Mouse (Mus musculus) C2C12 (cell line): ENCODE measurements at regions not wholly inside any gene's neighbourhood (a gene's known extent, or its start where the extent isn't known, plus 50 kb on each side); places are given as distances from the start of the nearest gene placed in this dataset.

ENCODE experiments used
- H3K27me3 ChIP-seq: one replicate; pipeline ENCODE4 v1.6.1; 2011; ENCODE audit not compliant: control insufficient read depth, insufficient read depth, insufficient read length
- H3K36me3 ChIP-seq: one replicate; pipeline ENCODE4 v1.6.1; 2011; ENCODE audit not compliant: control insufficient read depth, insufficient read depth
- H3K4me3 ChIP-seq: one replicate; pipeline ENCODE4 v1.5.1; 2011; ENCODE audit warnings: mild to moderate bottlenecking, control low read depth; ENCODE audit not compliant: poor library complexity, insufficient read depth, severe bottlenecking
- H3K79me2 ChIP-seq: one replicate; pipeline ENCODE4 v1.6.1; 2011; ENCODE audit not compliant: control insufficient read depth, insufficient read depth
- H3K79me3 ChIP-seq: one replicate; pipeline ENCODE4 v1.6.1; 2011; ENCODE audit warnings: low read depth, control low read depth
- H3ac ChIP-seq: one replicate; pipeline ENCODE3; 2011; ENCODE audit warnings: low read depth; ENCODE audit not compliant: control insufficient read depth, insufficient read length
- CEBPB ChIP-seq: IDR thresholded peaks from one replicate; pipeline ENCODE4 v1.6.1; 2011; ENCODE audit warnings: low read depth, mild to moderate bottlenecking, control low read depth, moderate library complexity
- CTCF ChIP-seq: IDR thresholded peaks from one replicate; pipeline ENCODE4 v1.5.1; 2011; ENCODE audit not compliant: control insufficient read depth, insufficient read depth, insufficient read length
- FOSL1 ChIP-seq: IDR thresholded peaks from one replicate; pipeline ENCODE4 v1.8.0; 2011; ENCODE audit warnings: mild to moderate bottlenecking, low read length; ENCODE audit not compliant: poor library complexity, insufficient read depth, severe bottlenecking
- MAX ChIP-seq: IDR thresholded peaks from one replicate; pipeline ENCODE4 v1.6.1; 2011; ENCODE audit warnings: mild to moderate bottlenecking, control low read depth
- MYOD1 ChIP-seq: IDR thresholded peaks from one replicate; pipeline ENCODE4 v1.6.1; 2011; ENCODE audit warnings: low read depth; ENCODE audit not compliant: control insufficient read depth, insufficient read length
- MYOG ChIP-seq: IDR thresholded peaks from one replicate; pipeline ENCODE4 v1.6.1; 2011; ENCODE audit not compliant: control insufficient read depth, insufficient read length; ENCODE audit errors: extremely low read depth
- USF1 ChIP-seq: IDR thresholded peaks from one replicate; pipeline ENCODE4 v1.6.1; 2011; ENCODE audit warnings: low read depth, mild to moderate bottlenecking, control low read depth, moderate library complexity

DNA sequence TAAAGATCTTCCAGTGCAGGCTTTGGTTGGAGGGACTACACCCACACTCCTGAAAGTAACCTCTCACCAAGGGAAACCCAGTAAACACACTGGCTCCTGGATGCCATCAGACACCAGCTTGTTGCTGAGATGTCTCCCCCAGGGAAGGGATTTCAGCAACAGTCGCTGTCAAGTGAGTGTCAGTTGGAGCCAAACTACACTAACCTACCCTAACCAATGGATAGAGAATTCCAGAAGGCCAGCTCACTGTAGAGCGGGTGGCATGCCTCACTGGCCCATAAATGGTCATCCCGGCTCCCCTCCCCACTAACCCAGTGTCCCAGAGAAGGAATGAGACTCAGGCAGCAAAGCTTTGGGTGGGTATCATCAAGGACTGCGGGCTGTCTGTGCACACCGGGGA is 171.4 kb downstream of the Katnal1 start:
- Histone ChIP-seq H3K36me3 (no peaks in the 10 kb centered on the region), H3K79me3 (no peaks in the 10 kb centered on the region), H3K27me3 (no peaks in the 10 kb centered on the region), H3K4me3 (no peak overlapping the region), H3ac (no peak overlapping the region), H3K79me2 (no peaks in the 10 kb centered on the region)
- TF ChIP-seq FOSL1 (no peak), USF1 (no peak), MAX (no peak), MYOG (no peak), MYOD1 (no peak), CTCF (no peak), CEBPB (no peak)

- Histone ChIP-seq H3K79me2 (no peaks in the 10 kb centered on the region), H3K4me3 (no peak overlapping the region), H3K27me3 (no peaks in the 10 kb centered on the region), H3ac (no peak overlapping the region), H3K79me3 (no peaks in the 10 kb centered on the region), H3K36me3 (no peaks in the 10 kb centered on the region)
- no peak for TF ChIP-seq CTCF
- TF ChIP-seq MYOG: no peak
- no peak for TF ChIP-seq USF1
- TF ChIP-seq MAX: no peak
- no peak for TF ChIP-seq CEBPB
- TF ChIP-seq MYOD1: no peak
- no peak for TF ChIP-seq FOSL1
Observed at GRCm38 (mm10) chr5:148757236-148757635, 171.9 kb downstream of the Katnal1 start.

- no peaks in the 10 kb centered on the region for H3K79me3 ChIP-seq
- no peak for TF ChIP-seq CEBPB
- TF ChIP-seq FOSL1: no peak
- TF ChIP-seq MAX: no peak
- no peak for TF ChIP-seq MYOD1
- no peak for TF ChIP-seq CTCF
- no peak for TF ChIP-seq MYOG
- no peak for TF ChIP-seq USF1
- no peak overlapping the region for H3K4me3 ChIP-seq
- no peaks in the 10 kb centered on the region for H3K79me2 ChIP-seq
- H3K27me3 ChIP-seq: no peaks in the 10 kb centered on the region
- H3ac ChIP-seq: no peak overlapping the region
- no peaks in the 10 kb centered on the region for H3K36me3 ChIP-seq
Observed at GRCm38 (mm10) chr5:148756246-148756930, 172.7 kb downstream of the Katnal1 start.

GRCm38 (mm10) chr5:148755807-148756206 is 173.3 kb downstream of the Katnal1 start:
- Histone ChIP-seq H3K27me3 (no peaks in the 10 kb centered on the region), H3K4me3 (no peak overlapping the region), H3K79me2 (no peaks in the 10 kb centered on the region), H3K79me3 (no peaks in the 10 kb centered on the region), H3K36me3 (no peaks in the 10 kb centered on the region), H3ac (no peak overlapping the region)
- TF ChIP-seq FOSL1 (no peak), MYOG (no peak), CEBPB (no peak), CTCF (no peak), USF1 (no peak), MYOD1 (no peak), MAX (no peak)

DNA sequence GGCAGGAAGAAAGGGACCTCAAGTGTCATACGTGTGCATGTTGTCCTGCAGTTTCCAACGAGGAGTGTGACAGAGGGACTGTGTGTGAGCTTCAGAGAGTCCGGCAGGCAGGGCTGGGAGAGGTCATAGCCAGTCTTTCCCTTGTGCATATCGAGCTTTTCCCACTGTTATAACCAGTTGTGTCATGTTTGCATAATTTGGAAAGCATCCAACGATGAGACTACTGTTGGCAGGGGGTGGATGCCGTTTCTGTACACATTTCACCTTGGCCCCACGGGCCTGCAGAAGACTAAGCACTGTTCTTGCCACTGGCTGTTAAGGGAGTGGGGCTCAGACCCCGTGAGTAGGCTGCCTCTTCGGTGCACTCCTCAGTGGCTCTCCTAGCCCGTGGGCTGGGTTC is 174.2 kb downstream of the Katnal1 start:
- Histone ChIP-seq H3K79me2 (no peaks in the 10 kb centered on the region), H3K4me3 (no peak overlapping the region), H3K36me3 (no peaks in the 10 kb centered on the region), H3K79me3 (no peaks in the 10 kb centered on the region), H3K27me3 (no peaks in the 10 kb centered on the region), H3ac (no peak overlapping the region)
- no peak for TF ChIP-seq FOSL1

- Histone ChIP-seq H3K36me3 (no peaks in the 10 kb centered on the region), H3K79me2 (no peaks in the 10 kb centered on the region), H3K79me3 (no peaks in the 10 kb centered on the region), H3K27me3 (no peaks in the 10 kb centered on the region), H3K4me3 (no peak overlapping the region), H3ac (no peak overlapping the region)
- TF ChIP-seq CTCF: no peak
- TF ChIP-seq USF1: no peak
- TF ChIP-seq MYOG: no peak
- TF ChIP-seq MYOD1: no peak
- no peak for TF ChIP-seq FOSL1
- TF ChIP-seq CEBPB: no peak
- no peak for TF ChIP-seq MAX
Observed at GRCm38 (mm10) chr5:148754363-148754762, 174.8 kb downstream of the Katnal1 start.
